Mouse (Mus musculus): Measurements from ENCODE around the gene Rgs21. TPM values are rescaled to one million over a fixed set of nuclear protein-coding genes. Genes with fewer than 3 reads are reported as not detected.

Rgs21 gene
- polyA plus RNA-seq, 2 experiments: not detected

GRCm38 (mm10) chr1:144499719-144500118 lies 67.7 kb downstream of the Rgs21 start:
- H3K4me3 ChIP-seq (replicated peaks; ENCODE audit: low read length): no peak overlapping the region
- H3K4me1 ChIP-seq (ENCODE audit: control insufficient read depth, insufficient read depth, low read length): no peaks in the 10 kb centered on the region
- no peak overlapping the region for H3K27ac ChIP-seq (replicated peaks; ENCODE audit: low read depth, low read length)
- TF ChIP-seq POLR2A (IDR thresholded peaks at IDR 0.05; ENCODE audit: borderline replicate concordance, extremely low read depth, insufficient read depth, insufficient read length): no peak
- WGBS: 72% methylated on average over 1 of the region's 1 CpGs
- H3K27me3 ChIP-seq (ENCODE audit: control insufficient read depth, insufficient read depth, low read length): no peaks in the 10 kb centered on the region
- H3K36me3 ChIP-seq (ENCODE audit: control insufficient read depth, insufficient read depth, low read length): no peaks in the 10 kb centered on the region
- no peak for ATAC-seq (ENCODE audit: low FRiP score, low read depth)
- no peak overlapping the region for H3K9ac ChIP-seq (ENCODE audit: low read depth, low read length, severe bottlenecking)
- no peaks in the 10 kb centered on the region for H3K9me3 ChIP-seq (ENCODE audit: control insufficient read depth, low read length)
- DNase-seq (ENCODE audit: low spot score): no peak
- H3K4me2 ChIP-seq (replicated peaks; ENCODE audit: low read depth, low read length, severe bottlenecking): no peak overlapping the region

GRCm38 (mm10) chr1:144498725-144499124 lies 68.7 kb downstream of the Rgs21 start:
- no peaks in the 10 kb centered on the region for H3K36me3 ChIP-seq (ENCODE audit: control insufficient read depth, insufficient read depth, low read length)
- no peak overlapping the region for H3K4me2 ChIP-seq (replicated peaks; ENCODE audit: low read depth, low read length, severe bottlenecking)
- H3K4me3 ChIP-seq (replicated peaks; ENCODE audit: low read length): no peak overlapping the region
- no peak for TF ChIP-seq POLR2A (IDR thresholded peaks at IDR 0.05; ENCODE audit: borderline replicate concordance, extremely low read depth, insufficient read depth, insufficient read length)
- no peak for DNase-seq (ENCODE audit: low spot score)
- no peak overlapping the region for H3K27ac ChIP-seq (replicated peaks; ENCODE audit: low read depth, low read length)
- H3K9ac ChIP-seq (ENCODE audit: low read depth, low read length, severe bottlenecking): no peak overlapping the region
- H3K27me3 ChIP-seq (ENCODE audit: control insufficient read depth, insufficient read depth, low read length): no peaks in the 10 kb centered on the region
- no peaks in the 10 kb centered on the region for H3K9me3 ChIP-seq (ENCODE audit: control insufficient read depth, low read length)
- no peaks in the 10 kb centered on the region for H3K4me1 ChIP-seq (ENCODE audit: control insufficient read depth, insufficient read depth, low read length)
- no peak for ATAC-seq (ENCODE audit: low FRiP score, low read depth)

DNA sequence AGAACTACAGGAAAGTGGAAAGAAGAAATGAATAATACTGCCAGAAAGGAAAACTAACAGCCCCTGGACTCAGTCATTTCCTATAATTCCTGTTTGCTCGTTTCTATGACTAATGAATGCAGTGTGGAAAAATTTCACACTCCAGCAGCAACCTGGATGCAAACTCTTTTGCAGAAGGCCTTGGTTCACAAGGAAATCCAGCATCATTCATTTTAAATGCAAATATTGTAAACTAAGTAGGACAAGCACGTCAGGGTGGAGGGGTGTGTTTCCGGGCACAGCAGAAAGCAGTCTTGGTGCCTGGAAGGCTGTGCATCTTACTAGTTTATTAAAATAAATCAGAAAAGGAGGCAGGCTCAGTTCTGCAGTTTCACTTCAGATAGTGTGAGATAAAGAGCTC lies 69.4 kb downstream of the Rgs21 start:
- TF ChIP-seq POLR2A (IDR thresholded peaks at IDR 0.05; ENCODE audit: borderline replicate concordance, extremely low read depth, insufficient read depth, insufficient read length): no peak
- Histone ChIP-seq H3K4me3 (replicated peaks; ENCODE audit: low read length) (no peak overlapping the region), H3K4me1 (ENCODE audit: control insufficient read depth, insufficient read depth, low read length) (no peaks in the 10 kb centered on the region), H3K27ac (replicated peaks; ENCODE audit: low read depth, low read length) (no peak overlapping the region), H3K9me3 (ENCODE audit: control insufficient read depth, low read length) (no peaks in the 10 kb centered on the region), H3K36me3 (ENCODE audit: control insufficient read depth, insufficient read depth, low read length) (no peaks in the 10 kb centered on the region), H3K9ac (ENCODE audit: low read depth, low read length, severe bottlenecking) (no peak overlapping the region), H3K27me3 (ENCODE audit: control insufficient read depth, insufficient read depth, low read length) (no peaks in the 10 kb centered on the region), H3K4me2 (replicated peaks; ENCODE audit: low read depth, low read length, severe bottlenecking) (no peak overlapping the region)
- DNase-seq (ENCODE audit: low spot score) (no peak), ATAC-seq (ENCODE audit: low FRiP score, low read depth) (no peak)
- 52% methylated on average over 3 of the region's 3 CpGs for WGBS

- H3K4me1 ChIP-seq (ENCODE audit: control insufficient read depth, insufficient read depth, low read length): no peaks in the 10 kb centered on the region
- no peak overlapping the region for H3K4me2 ChIP-seq (replicated peaks; ENCODE audit: low read depth, low read length, severe bottlenecking)
- DNase-seq (ENCODE audit: low spot score) (no peak), ATAC-seq (ENCODE audit: low FRiP score, low read depth) (no peak)
- no peaks in the 10 kb centered on the region for H3K36me3 ChIP-seq (ENCODE audit: control insufficient read depth, insufficient read depth, low read length)
- H3K27ac ChIP-seq (replicated peaks; ENCODE audit: low read depth, low read length): no peak overlapping the region
- no peaks in the 10 kb centered on the region for H3K9me3 ChIP-seq (ENCODE audit: control insufficient read depth, low read length)
- WGBS: 82% methylated on average over 1 of the region's 1 CpGs
- H3K9ac ChIP-seq (ENCODE audit: low read depth, low read length, severe bottlenecking): no peak overlapping the region
- no peak for TF ChIP-seq POLR2A (IDR thresholded peaks at IDR 0.05; ENCODE audit: borderline replicate concordance, extremely low read depth, insufficient read depth, insufficient read length)
- no peak overlapping the region for H3K4me3 ChIP-seq (replicated peaks; ENCODE audit: low read length)
- no peaks in the 10 kb centered on the region for H3K27me3 ChIP-seq (ENCODE audit: control insufficient read depth, insufficient read depth, low read length)
Observed at GRCm38 (mm10) chr1:144493336-144493735, 74.1 kb downstream of the Rgs21 start.

- Histone ChIP-seq H3K27me3 (ENCODE audit: control insufficient read depth, insufficient read depth, low read length) (no peaks in the 10 kb centered on the region), H3K4me3 (replicated peaks; ENCODE audit: low read length) (no peak overlapping the region), H3K36me3 (ENCODE audit: control insufficient read depth, insufficient read depth, low read length) (no peaks in the 10 kb centered on the region), H3K9me3 (ENCODE audit: control insufficient read depth, low read length) (no peaks in the 10 kb centered on the region), H3K4me2 (replicated peaks; ENCODE audit: low read depth, low read length, severe bottlenecking) (no peak overlapping the region), H3K9ac (ENCODE audit: low read depth, low read length, severe bottlenecking) (no peak overlapping the region), H3K27ac (replicated peaks; ENCODE audit: low read depth, low read length) (no peak overlapping the region), H3K4me1 (ENCODE audit: control insufficient read depth, insufficient read depth, low read length) (no peaks in the 10 kb centered on the region)
- ATAC-seq (ENCODE audit: low FRiP score, low read depth) (no peak), DNase-seq (ENCODE audit: low spot score) (no peak)
- WGBS: 87% methylated on average over 5 of the region's 5 CpGs
- TF ChIP-seq POLR2A (IDR thresholded peaks at IDR 0.05; ENCODE audit: borderline replicate concordance, extremely low read depth, insufficient read depth, insufficient read length): no peak
Observed at GRCm38 (mm10) chr1:144488223-144488835, 79.1 kb downstream of the Rgs21 start.

Other genes starting within 250 kb of the Rgs21 start
- 1.6 and 1.8 TPM in 2 replicates for gene Rgs18, start 207.8 kb upstream of the Rgs21 start, polyA plus RNA-seq (2012; rRNA removed)
- 4.3 and 4.8 TPM in 2 replicates for gene Rgs18, start 207.8 kb upstream of the Rgs21 start, polyA plus RNA-seq (2014; fragmentation: Nextera tagmentation; extraction: Ambion mirVana)

All from limb, embryonic 14.5 days (tissue).